Mouse (Mus musculus) limb, embryonic 11.5 days (tissue): ENCODE results near the gene Il7r. TPM values are rescaled to one million over a fixed set of nuclear protein-coding genes. Genes with fewer than 3 reads are reported as not detected.

Experiments used
- ATAC-seq: fragments of 200-750 bp; cut with Nextera tagmentation; 2 replicates; pipeline ENCODE4 v1.8.0; 2017; ENCODE audit warnings: low read depth; ENCODE audit not compliant: insufficient number of reproducible peaks, low FRiP score, low TSS enrichment
- DNase-seq: peaks from one replicate; pipeline ENCODE4 v3.0.0-alpha.2; 2015; ENCODE audit warnings: low spot score
- H3K27ac ChIP-seq: fragments of 300-500 bp; sonication (generic); replicated peaks from 2 replicates; pipeline ENCODE4 v1.5.1; 2014; ENCODE audit warnings: low read depth, mild to moderate bottlenecking, low read length
- H3K27me3 ChIP-seq: fragments of 300-500 bp; sonication (generic); 2 replicates; pipeline ENCODE4 v1.6.1; 2014; ENCODE audit warnings: mild to moderate bottlenecking, low read length, mixed read lengths; ENCODE audit not compliant: control insufficient read depth, insufficient read depth
- H3K36me3 ChIP-seq: fragments of 300-500 bp; sonication (generic); 2 replicates; pipeline ENCODE4 v1.6.1; 2014; ENCODE audit warnings: mild to moderate bottlenecking, low read length, moderate library complexity, mixed read lengths; ENCODE audit not compliant: control insufficient read depth, insufficient read depth
- H3K4me1 ChIP-seq: fragments of 300-500 bp; sonication (generic); 2 replicates; pipeline ENCODE4 v1.6.1; 2014; ENCODE audit warnings: low read length, mixed read lengths; ENCODE audit not compliant: control insufficient read depth, insufficient read depth
- H3K4me2 ChIP-seq: fragments of 300-500 bp; sonication (generic); 2 replicates; pipeline ENCODE4 v1.6.1; 2014; ENCODE audit warnings: low read depth, mild to moderate bottlenecking, moderate library complexity; ENCODE audit not compliant: severe bottlenecking
- H3K4me3 ChIP-seq: fragments of 300-500 bp; sonication (generic); 2 replicates; pipeline ENCODE4 v1.5.1; 2014; ENCODE audit warnings: low read depth, low read length
- H3K9ac ChIP-seq: fragments of 300-500 bp; sonication (generic); 2 replicates; pipeline ENCODE4 v1.6.1; 2014; ENCODE audit warnings: mild to moderate bottlenecking, low read length
- H3K9me3 ChIP-seq: fragments of 300-500 bp; sonication (generic); 2 replicates; pipeline ENCODE4 v1.6.1; 2016; ENCODE audit warnings: low read length; ENCODE audit not compliant: control insufficient read depth
- WGBS: fragments of 180-500 bp; shearing (Covaris S2); extraction: QIAGEN DNeasy Blood & Tissue Kit; methylation state at CpG from one replicate; pipeline ENCODE4 v1.1.7; 2014; 5-methylcytosine and 5-hydroxymethylcytosine counted together
- polyA plus RNA-seq: library from polyadenylated mRNA; unstranded; fragments of >200 nt; fragmentation: Nextera tagmentation; extraction: Ambion mirVana; gene quantifications from 2 replicates; pipeline ENCODE4 v1.2.1, GENCODE M21; 2014

Gene Il7r
- polyA plus RNA-seq, 1 experiment from 2014 or later, result 0.12 TPM

DNA sequence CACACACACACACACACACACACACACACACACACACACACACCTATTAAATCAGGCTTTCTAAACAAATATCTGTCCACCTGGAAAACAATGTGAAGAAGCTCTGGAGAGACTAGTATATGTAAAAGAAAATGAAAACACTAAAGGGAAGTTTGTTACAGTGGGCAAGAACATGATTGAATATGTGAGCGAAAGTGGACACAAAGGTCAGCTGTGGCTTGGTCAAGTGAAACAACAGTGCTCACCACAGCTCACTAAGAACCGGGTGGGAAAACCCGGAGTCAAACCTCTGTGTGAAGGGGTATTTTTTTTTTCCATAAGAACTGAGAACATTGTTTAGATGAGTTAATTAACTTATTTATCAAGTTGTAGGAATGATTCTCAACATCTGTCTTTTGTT lies 6.9 kb downstream of the Il7r start:
- WGBS, result 94% methylated on average over 3 of the region's 3 CpGs
- Histone ChIP-seq H3K4me2 (no peak overlapping the region), H3K27ac (no peak overlapping the region), H3K4me1 (no peaks in the 10 kb centered on the region), H3K9ac (no peak overlapping the region), H3K27me3 (no peaks in the 10 kb centered on the region), H3K4me3 (no peak overlapping the region), H3K9me3 (no peaks in the 10 kb centered on the region), H3K36me3 (no peaks in the 10 kb centered on the region)
- no peak for DNase-seq
- ATAC-seq, result no peak

DNA sequence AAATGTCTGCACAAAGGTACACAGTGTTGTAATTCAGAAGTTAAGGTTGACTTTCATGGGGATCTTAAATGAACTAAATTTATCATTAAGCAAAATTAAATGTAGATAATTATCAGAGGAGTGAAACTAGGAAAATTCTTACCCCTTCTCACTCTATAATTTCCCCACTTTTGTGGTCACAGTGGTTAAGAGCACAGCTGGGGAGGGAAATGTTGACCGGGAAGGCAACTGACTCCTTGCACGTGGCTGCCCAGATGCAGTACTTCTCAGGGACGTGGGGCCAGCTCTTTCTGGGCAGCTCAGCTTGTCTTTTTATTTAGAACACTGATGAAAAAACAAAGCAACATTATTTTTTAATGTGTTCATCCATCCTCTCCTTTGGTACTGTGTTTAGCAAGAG lies 37.9 kb downstream of the Il7r start:
- no peaks in the 10 kb centered on the region for H3K4me1 ChIP-seq
- ATAC-seq (no peak), DNase-seq (no peak)
- H3K27me3 ChIP-seq, result no peaks in the 10 kb centered on the region
- no peak overlapping the region for H3K27ac ChIP-seq
- no peak overlapping the region for H3K9ac ChIP-seq
- no peak overlapping the region for H3K4me2 ChIP-seq
- H3K9me3 ChIP-seq, result no peaks in the 10 kb centered on the region
- H3K36me3 ChIP-seq, result no peaks in the 10 kb centered on the region
- no peak overlapping the region for H3K4me3 ChIP-seq
- 81% methylated on average over 3 of the region's 3 CpGs for WGBS

DNA sequence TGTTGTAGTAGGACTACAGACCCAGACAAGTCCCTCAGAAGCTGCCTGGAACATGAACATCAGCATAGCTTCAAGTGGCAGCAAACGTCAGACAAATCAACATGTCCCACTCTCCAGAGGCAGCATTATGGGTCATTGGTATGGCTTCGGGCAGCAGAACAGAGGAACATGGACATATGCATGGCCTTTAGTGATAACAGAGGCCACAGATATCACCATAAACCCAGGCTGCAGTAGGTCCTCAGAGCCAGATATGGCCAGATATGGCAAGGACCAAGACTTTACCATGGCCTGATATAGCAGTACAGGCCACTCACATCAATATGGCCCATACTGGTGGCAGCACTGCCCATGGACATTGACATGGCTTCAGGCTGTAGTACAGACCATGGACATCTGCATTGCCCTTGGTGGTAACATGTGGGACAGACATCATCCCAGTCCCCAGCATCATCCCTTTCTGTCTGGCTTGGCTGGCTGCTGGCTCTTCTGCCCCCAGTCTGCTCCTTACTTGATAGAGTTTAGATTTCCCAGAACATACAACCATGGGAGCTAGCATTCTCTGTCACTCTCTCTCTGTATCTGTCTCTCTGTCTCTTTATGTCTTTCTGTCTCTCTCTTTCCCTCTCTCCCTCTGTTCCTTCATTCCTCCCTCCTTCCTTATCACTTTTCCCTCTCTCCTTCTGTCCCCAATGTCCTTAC lies 40.4 kb downstream of the Il7r start:
- no peak overlapping the region for H3K9ac ChIP-seq
- DNase-seq (no peak), ATAC-seq (no peak)
- H3K9me3 ChIP-seq, result no peaks in the 10 kb centered on the region
- H3K36me3 ChIP-seq, result no peaks in the 10 kb centered on the region
- no peaks in the 10 kb centered on the region for H3K4me1 ChIP-seq
- H3K4me2 ChIP-seq, result no peak overlapping the region
- H3K27me3 ChIP-seq, result no peaks in the 10 kb centered on the region
- WGBS, result 87% methylated on average over 2 of the region's 2 CpGs
- H3K4me3 ChIP-seq, result no peak overlapping the region
- no peak overlapping the region for H3K27ac ChIP-seq

DNA sequence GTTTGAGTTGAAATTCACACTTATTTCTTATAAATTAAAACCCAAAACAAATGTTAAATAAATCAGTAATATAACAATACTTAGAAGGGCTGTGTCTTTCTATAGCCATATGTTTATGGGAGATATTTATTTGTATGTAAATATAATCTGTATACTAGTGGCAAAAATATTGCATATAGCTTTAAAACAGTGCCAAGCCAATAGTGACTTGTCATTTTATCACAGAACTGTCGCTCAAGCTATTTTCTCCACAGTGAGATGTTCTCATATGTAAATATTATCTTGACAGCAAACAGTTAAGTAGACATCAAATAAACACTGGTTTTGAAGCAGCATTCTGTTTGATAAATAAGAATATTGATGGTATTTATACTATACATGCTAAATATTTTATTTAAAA lies 56.8 kb downstream of the Il7r start:
- no peak overlapping the region for H3K27ac ChIP-seq
- no peaks in the 10 kb centered on the region for H3K4me1 ChIP-seq
- H3K36me3 ChIP-seq, result no peaks in the 10 kb centered on the region
- no peaks in the 10 kb centered on the region; the same call in 1 of the 2 replicates for H3K9me3 ChIP-seq
- no peak overlapping the region for H3K9ac ChIP-seq
- no peak overlapping the region for H3K4me2 ChIP-seq
- H3K4me3 ChIP-seq, result no peak overlapping the region
- WGBS, result 94% methylated on average over 1 of the region's 1 CpGs
- DNase-seq (no peak), ATAC-seq (no peak)
- H3K27me3 ChIP-seq, result no peaks in the 10 kb centered on the region

DNA sequence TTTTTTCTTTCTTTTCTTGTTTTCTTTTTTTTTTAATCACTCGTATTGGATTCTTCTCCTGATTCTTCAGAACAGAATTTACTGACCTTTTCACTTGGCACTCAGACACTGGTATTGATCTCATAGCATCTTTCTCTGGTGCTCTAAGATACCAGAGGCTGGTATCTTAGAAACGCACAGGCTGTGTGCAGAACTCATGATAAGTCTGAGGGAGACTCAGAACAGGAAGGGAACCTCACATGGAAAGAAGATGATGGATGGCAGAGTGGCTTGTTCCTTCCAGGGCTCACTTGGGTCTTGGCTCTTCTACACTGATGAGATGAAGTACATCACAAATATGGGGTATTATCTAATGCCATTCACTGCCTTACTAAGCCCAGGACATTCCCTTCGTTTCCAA lies 57.4 kb downstream of the Il7r start:
- H3K36me3 ChIP-seq, result no peaks in the 10 kb centered on the region
- 77% methylated on average over 3 of the region's 3 CpGs for WGBS

DNA sequence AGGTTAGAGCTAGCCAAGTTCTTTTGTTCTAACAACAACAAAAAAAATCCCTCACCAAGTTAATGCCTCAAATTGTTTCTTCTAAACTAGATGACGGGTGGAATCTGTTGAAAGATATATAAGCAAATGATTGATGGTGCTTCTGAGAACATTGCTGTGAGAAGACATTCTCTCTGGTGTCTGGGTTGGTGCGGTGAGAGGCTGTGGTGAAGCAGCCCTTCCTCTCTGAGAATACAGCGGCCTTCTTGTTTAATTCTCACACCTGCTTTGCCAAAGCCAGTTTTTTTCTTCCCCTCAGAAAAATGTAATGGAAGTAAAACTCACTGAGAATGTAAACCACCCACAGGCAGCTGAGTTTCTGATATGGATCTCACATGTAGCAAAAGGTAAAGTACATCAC lies 57.8 kb downstream of the Il7r start:
- Histone ChIP-seq H3K36me3 (no peaks in the 10 kb centered on the region), H3K4me2 (no peak overlapping the region), H3K9ac (no peak overlapping the region), H3K4me1 (no peaks in the 10 kb centered on the region), H3K4me3 (no peak overlapping the region), H3K27ac (no peak overlapping the region), H3K9me3 (no peaks in the 10 kb centered on the region; the same call in 1 of the 2 replicates), H3K27me3 (no peaks in the 10 kb centered on the region)
- no peak for DNase-seq
- ATAC-seq, result no peak
- WGBS, result 60% methylated on average over 3 of the region's 3 CpGs

More for the DNA sequence above, 57.4 kb downstream of the Il7r start:
- Histone ChIP-seq H3K4me1 (no peaks in the 10 kb centered on the region), H3K9ac (no peak overlapping the region), H3K4me3 (no peak overlapping the region), H3K27me3 (no peaks in the 10 kb centered on the region), H3K4me2 (no peak overlapping the region), H3K9me3 (no peaks in the 10 kb centered on the region; the same call in 1 of the 2 replicates), H3K27ac (no peak overlapping the region)
- ATAC-seq (no peak), DNase-seq (no peak)

DNA sequence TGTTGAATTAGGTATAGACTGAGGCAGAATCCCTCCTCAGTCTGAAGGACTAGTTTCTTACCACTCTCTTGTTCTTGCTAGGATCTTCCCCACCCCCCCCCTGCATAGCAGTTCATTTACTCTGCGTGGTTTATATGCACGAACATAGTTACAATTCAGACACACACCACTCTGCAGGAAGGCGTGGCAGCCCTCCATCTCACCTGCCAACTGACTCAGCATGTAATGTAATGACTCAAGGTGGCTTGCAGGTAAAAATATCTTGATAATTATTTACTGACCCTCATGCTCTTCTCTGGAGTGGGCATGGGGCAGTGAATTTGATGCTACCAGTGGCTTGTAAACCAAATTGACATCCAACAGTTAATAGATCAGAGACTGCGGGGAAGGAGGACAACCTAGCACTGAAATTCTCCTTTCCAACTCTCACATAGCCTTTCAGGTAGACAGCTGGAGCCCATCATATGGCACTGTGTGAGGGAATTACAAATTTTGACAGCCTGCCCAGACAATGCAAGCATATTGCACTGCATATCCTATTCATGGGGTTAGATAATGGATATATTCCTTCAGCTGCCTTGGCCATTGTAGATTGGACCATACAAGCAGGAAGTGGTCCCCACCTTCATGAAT lies 58.8 kb downstream of the Il7r start:
- WGBS, result 84% methylated on average over 4 of the region's 4 CpGs
- Histone ChIP-seq H3K36me3 (no peaks in the 10 kb centered on the region), H3K9ac (no peak overlapping the region), H3K4me2 (no peak overlapping the region), H3K27me3 (no peaks in the 10 kb centered on the region), H3K27ac (no peak overlapping the region), H3K4me1 (no peaks in the 10 kb centered on the region), H3K9me3 (no peaks in the 10 kb centered on the region; the same call in 1 of the 2 replicates), H3K4me3 (no peak overlapping the region)
- DNase-seq (no peak), ATAC-seq (no peak)

DNA sequence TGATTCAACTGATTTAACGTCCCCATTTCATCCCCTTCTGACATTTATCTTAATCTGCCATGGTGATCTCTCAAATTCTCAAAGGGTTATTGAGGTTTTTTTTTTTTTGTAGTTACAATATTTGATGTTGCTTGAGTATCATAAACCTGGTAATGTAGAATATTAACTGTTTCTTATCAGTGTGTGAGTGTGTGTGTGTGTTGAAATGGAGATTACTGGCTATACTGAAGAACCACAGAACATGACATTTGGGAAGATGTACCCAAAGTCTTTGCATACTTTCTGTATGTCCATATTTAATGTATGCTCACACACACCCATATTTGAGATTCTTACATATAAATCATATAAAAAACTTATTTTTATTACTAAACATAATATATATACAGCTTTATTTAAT lies 65.9 kb downstream of the Il7r start:
- Histone ChIP-seq H3K27ac (no peak overlapping the region), H3K9ac (no peak overlapping the region), H3K36me3 (no peaks in the 10 kb centered on the region), H3K4me3 (no peak overlapping the region), H3K4me2 (no peak overlapping the region), H3K27me3 (no peaks in the 10 kb centered on the region), H3K9me3 (no peaks in the 10 kb centered on the region; the same call in 1 of the 2 replicates), H3K4me1 (no peaks in the 10 kb centered on the region)
- WGBS, result 40% methylated on average over 1 of the region's 1 CpGs
- DNase-seq (no peak), ATAC-seq (no peak)
